Mouse (Mus musculus) retina, postnatal 1 day (tissue): ENCODE measurements at regions not wholly inside any gene's neighbourhood (a gene's known extent, or its start where the extent isn't known, plus 50 kb on each side); places are given as distances from the start of the nearest gene placed in this dataset.

ENCODE experiments used
- DNase-seq: peaks from one replicate; pipeline ENCODE4 v3.0.0-alpha.2; 2012

DNA sequence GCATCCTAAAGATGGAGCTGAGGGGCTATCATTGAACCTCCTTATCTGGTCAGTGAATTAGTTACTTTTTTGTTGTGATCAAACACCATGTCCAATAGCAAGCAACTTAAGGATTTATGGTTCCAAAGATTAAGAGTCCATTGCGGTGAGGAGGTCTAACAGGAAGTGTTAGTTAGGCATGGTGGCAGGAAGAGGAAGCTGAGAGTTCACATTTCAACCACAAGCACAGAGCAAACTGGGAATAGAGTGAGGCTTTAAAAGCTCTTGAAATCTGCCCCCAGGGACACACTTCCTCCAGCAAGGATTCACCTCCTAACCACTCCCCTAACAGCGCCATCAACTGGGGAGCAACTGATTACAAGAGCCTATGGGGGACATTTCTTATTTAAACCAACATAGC lies 190.9 kb downstream of the Phlda1 start:
- no peak for DNase-seq

DNA sequence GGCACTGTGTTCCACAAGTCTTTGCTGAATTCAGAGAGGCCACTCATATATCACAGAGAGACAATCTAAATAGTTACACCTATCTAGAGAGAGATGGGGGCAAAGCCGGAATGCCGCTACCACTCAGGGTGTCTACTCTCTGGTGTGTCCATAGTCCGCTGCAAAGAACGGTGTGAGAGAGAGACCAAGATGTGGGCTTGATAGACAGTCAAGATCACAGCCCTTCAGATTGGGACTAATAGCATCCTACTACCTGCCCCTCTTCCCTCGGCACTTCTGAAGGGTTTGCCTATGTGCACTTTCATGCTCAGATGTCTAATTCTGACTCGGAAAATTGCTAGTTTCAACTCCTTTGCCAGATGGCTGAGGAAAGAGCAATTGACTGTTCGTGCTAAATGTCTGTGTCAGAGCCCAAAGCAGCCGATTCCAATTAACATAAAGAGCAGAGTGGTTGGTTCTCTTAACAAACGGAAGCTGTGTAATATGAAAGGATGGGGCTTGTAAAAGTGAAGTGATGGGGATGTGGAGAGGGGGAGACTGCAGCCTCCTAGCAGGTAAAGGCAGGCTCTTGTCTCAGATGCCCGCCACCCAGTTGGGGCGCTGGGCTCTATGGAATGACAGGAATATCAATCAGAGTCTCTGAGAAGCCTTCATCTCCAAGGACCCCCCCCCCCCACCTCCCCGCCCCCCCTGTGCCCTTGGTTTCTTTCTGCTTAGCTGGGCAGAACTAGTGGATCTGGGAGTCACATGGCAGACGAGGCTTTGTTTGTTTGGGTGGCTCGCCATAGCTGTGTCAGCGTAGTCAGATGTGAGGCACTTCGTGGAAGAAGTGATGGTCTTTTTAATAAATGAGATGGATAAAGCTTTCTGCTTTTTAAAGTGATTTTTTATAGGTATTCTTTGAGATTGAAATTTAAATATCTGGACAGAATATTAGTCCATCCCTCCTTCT lies 193.7 kb downstream of the Phlda1 start:
- peak; percentile 24 for DNase-seq

DNA sequence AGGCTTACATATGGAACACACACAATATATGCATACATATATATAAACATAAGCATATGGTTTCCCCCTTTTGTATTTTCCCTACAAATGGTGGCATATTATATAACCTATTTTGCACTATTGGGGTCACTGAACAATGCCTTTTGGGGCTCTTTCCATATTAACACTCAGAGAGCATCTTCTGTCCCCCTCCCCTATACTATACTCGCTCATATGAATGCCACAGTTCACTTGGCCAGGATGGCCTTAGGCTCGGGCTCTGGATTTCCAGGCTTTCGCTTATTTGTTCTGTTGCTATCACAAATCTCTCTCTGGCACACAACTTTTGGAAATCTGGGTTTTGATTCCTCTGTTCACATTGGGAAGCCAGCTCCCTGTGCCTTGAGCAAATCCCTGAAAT lies 194.5 kb downstream of the Phlda1 start:
- DNase-seq: peak; percentile 43

DNA sequence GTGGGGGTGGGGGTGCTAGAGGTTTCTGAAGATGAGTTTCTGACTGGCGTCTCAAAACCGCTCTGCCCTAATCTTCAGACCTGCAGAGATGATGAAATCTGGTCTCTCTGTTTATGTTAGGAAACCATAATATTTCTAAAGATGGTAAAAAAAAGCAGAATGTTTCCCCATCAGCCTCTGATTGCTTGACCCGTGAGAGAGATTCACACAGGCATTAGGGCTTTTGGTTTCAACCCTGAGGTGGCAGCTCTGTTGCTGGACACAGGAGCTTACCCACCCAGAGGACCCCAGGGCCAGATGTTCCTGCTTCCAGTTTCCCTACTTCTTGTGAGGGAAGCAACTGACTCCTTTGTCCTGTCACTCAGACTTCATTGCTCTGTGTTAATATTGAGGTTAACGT lies 195.1 kb downstream of the Phlda1 start:
- peak; percentile 34 for DNase-seq

DNA sequence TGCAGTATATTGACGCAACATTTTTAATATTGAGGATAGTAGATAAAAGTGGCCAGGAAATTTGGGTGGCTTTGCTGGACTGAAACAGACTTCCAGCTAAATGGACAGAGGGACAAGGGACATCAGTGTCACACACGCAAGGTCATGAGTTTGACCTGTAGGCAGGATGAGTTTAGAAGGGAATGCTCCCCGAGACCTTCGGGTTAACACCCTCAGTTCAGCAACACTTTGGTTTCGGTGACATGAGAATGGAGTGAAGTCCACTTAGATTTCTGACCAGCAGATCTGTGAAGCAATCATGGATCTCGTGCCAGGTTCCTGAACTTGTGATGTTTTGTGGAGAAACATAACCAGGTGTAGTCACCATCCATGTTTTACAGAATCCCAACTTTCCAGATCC lies 196.3 kb downstream of the Phlda1 start:
- DNase-seq: no peak

DNA sequence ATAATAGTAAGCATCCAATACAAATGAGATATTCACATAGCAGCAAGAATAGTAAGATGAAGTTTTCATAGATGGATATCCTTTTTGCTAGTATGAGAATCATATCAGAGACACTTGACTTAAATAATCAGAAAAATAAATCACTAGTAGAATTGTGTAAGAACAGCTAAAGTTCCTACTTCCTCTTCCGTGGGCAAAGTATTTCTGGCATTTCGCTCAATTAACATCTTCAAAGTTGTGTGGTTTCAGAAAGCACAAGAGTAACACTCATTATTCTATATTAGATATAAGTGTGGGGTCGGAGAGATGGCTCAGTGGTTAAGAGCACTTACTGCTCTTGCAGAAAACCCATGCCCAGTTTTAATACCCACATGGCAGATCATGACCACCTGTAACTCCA lies 197.4 kb downstream of the Phlda1 start:
- DNase-seq: no peak

DNA sequence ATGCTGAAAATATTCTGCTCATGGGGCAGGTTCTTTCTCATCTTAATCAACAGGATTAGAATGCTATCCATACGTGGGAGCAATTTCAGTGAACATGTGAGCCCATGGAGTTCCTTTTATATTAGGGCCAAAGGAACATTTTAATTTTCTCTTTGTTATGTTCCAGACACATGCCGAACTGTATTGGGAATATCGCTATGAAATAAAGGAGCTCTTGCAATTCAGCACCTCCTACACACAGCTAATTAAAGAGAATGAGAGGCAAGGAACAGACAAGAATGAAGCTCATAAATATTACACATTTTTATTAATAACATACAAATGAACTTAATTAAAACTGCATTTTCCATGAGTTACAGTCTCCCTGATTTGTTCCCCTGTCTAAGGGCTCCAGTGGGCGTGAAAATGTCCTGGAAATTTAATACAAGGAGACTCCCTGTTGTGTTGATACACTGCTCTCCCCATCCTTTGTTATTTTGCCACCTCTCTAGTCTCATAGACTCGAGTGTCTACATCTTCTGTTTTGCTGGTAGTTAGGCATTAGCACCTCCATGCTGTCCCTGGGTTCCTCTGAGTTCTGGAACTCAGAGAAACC lies 205.5 kb downstream of the Phlda1 start:
- no peak for DNase-seq

DNA sequence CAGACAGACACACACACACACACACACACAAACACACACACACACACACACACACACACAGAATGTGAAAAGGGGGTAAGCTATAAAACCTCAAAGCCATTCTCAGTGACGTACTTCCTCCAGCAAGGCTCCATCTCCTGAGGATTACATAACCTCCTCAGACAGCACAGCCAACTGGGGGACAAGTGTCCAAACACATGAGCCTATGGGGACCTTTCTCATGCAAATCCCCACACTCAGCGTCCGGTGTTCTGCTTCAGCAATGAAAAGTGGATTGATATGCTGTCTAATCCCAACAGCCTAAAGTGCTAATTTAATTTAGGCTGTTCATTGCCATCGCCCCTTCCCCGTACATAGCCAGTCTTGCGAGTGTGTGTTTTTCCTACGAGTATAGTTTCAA lies 206.9 kb downstream of the Phlda1 start:
- no peak for DNase-seq

DNA sequence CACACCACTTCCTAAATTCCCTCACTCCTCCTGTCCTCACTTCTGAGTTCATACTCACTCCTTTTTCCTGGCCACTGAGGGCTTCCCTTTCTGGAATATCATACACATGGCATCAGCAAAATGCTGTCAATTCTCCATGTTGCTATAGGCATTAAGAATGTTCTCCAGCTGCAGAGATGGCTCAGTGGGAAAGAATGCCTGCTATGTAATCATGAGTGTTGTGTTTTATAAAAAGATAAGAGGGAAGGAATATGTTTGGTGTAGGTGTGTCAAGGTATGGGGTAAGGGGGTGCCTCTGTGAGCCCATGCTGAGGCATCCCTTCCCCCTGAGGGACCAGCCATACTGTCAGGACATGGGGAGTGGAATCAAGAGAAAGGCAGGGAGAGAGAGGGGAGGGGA lies 207.6 kb downstream of the Phlda1 start:
- no peak for DNase-seq

DNA sequence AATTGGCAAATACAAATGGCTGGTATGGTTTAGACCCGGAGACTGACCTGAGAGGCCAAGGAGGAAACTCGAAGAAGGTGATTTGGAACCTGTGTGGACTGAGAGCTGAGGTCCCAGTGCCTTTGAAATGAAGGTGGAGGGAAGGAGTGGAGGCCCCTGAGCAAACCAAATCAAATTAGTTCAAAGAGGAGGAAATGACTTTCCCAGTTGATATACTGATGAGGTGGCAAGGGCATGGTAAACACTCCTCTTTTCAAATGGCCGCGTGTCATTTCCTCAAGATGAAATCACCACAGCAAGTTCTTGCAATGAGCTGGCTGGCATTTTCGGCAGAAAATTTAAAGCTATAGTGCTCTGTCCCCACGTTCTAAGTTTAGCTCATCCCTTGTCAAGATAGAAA lies 209.1 kb downstream of the Phlda1 start:
- no peak for DNase-seq

DNA sequence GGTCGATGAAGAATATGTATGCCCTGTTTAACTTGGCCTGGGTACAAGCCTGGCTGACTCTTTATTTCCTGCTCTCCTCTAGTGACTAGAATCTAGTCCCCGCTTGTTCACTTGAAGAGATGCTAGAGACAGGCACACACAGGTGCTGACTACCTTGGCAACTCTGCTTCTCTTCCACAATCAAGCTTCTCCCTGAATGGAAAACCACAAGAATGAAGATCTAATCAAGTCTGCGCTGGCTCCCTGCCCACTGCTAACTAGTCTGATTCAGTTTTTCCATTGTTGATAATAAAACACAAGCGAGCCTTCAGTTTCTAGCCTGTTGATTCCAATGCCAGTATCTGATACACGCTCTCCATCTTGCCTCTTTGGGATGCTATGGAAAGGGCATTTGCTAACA lies 213.5 kb downstream of the Phlda1 start:
- DNase-seq: no peak

DNA sequence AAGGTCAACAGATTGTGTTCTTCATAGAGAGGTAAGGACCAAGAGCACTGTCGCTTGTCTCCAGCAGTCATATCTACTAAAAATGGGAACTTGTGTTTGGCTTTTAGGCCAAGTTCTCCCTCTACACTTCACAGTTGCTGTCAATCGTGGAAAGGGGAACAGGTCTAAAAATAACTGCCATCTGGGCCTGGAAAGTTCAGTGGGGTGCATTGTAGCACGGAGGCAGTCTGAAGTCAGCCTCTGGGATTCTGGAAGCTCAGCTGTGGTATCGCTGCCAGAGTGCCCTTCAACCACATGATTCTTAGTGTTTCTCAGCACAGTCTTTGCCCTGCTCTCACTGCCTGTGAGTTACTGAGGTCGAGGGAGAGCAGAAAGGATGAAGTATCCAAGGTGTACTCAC lies 215.0 kb downstream of the Phlda1 start:
- DNase-seq: no peak

DNA sequence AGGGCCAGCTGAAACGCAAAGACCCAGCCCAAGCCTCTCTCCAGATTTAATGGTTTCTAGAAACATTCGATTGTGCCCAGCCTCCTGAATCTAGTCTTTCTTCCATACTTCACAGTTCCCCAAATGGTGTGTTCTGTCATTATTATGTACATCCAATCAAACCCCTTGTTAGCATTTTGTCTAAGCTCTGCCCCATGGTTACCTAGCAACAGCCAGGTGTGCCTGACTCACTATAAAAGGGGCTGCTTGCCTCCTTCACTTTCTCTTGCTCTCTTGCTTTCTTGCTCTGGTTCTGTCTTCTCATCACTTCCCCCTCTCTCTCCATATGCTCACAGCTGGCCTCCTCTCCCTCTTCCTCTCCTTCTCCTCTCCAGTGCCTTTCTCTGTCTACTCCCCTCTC lies 217.8 kb downstream of the Phlda1 start:
- no peak for DNase-seq

DNA sequence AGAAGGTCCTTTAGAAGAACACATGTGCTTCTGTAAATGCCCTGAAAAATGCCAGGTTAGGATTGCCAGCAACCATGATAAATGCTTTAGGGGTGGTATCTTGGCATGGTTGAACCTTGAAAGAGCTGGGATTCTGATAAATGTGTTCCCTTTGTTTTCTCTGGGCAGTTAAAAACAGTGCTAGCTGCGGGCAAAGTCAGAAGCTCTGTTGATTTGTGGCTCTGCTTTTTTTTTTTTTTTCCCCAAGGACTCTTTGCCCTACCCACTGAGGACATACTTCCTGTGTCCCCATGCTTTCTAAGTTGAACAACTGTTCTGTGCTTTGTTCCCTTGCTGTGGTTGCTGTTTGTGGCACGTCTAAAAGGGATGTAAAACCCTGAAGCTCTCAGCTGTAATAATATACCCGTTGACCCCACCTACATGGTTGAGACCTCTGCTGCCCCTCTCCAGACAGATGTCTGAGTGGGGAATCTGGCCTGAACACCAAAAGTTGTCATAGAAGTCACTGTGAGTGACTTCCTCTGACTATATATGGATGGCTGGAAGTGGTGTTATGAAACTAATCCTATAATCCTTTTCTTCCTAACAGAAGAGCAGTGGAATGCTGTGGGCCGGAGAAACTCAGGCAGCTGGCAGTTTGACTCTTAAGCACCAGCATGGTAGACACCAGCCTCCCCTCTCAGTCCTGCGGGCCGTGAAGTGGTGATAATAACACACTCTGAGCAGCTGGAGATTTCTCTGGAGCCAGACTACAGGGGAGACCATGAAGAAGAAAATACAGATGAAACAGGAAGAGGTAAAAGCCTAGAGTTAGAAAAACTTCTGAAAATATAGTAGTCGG lies 218.7 kb downstream of the Phlda1 start:
- DNase-seq: no peak

DNA sequence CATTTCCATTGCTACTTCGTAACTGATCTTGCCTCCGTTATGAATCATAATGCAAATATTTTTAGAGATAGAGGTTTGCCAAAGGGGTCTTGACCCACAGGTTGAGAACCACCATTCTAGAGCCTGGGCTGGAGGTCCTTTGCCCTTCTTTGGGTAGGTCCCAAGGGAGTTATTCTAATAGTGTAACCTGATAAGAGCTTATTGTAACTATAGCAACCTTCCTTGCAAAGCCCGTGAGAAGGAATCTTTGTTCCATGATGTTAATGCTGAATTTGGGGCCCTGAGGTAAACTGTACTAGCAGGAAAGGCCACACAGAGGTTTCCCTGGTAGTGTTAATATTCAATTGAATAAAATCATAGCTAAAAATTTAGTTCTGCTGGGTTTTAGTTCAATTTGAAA lies 229.9 kb downstream of the Phlda1 start:
- DNase-seq: no peak

DNA sequence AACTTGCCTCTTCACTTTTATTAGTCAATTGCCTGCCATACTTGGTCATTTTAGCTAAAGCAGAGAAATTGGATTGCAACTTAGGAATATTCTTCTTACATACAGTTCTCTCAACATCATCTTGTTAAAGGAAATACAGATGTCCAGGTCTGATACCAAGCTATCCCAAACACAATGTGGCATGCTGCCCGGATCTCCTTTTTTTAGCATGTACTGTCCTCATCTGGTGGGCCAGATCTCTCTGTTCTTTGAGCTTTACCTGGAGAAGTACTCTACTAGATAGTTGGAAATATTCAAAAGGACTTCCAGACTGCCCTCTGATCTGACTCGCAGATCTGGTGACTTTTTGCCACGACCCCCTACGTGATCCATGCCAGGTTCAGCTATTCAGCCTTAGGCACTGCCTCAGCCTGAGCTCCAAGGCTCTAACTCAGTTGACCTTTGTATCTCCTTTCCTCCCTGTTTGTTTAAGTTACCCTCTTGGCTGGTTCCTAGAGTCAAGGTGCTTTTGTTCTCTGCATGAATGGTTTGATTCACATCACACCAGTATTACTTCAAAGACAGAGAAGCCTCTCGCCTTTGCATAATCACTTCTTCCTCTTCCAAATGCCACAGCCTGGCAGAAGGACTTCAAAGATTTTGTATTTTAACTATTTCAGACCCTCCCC lies 232.9 kb upstream of the Krr1 start:
- DNase-seq: no peak

DNA sequence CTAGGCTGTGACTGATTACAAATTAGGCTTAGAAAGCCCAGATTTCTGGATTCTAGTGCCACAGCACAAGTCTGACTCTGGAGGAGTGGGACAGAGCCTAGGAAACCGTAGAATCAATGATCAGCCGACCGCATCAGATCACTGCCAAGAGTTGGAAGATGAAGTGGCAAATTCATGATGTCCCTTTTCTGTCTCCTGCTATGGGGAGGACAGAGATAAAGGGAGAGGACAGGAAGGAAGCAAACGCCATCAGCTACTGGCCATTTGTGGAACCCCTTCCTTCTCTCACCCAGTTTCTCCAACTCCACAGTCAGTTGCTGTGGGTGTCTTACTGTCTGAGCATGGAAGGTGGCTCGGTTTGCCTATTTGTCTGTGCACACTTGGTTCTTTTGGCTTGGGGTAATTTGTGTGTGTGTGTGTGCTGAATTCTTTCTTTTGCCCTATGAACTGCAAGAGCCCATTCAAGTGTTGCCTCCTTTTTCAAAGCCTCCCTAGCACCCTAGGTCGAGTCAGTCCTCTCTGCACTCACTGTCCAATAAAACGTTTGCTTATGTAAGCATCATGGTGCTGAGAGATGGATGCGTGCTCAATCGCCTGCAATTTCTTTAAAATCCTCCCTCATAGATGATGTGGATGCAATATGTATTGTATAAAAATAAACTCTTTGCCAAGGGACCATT lies 231.7 kb upstream of the Krr1 start:
- no peak for DNase-seq

DNA sequence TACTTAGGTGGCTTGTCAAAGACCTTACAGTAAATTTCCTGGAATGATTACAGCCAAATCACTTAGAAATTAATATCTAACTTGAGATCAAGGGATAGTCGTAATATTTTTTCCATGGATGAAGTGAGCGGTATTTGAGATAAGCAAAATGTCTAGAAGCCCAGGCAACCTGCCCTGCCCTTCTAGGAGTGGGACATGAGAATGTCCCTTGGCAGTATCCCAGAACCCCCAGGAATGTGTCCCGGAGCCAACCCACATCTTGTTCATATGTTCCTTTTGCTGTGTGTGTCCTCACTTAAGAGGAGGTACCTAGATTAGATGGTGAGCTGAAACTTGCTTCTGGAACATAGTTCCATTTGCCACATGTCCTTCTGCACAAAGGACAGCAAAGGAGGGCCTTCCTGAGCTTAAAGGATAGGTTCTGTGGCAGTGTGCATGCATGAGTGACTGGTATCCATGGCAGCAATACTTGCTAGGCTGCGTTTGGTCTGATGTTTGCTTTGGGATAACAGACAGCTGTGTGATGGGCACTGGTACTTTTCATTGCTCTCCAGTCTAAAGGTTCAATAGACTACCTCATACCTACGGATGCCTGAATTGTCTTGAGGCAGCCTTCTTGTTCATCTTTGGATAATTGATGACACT lies 231.0 kb upstream of the Krr1 start:
- DNase-seq: no peak

DNA sequence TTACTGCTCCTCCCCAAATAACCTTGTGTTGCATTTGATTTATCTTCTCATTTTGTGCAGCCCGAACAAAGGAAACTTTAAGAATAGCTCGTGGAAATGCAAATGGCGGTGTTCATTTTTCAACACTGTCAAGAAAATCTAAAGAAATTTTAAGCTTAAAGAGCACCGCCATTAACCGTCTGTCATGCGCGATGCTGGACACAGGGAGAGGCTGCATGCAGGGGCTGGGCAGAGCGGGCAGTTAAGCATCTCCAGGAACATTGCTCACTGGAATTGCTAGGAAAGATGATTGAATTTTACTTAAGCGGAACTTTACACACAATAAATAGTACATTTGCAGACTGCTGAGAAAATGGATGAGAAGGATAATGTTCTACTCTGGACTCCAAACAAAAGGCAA lies 229.2 kb upstream of the Krr1 start:
- DNase-seq: no peak

DNA sequence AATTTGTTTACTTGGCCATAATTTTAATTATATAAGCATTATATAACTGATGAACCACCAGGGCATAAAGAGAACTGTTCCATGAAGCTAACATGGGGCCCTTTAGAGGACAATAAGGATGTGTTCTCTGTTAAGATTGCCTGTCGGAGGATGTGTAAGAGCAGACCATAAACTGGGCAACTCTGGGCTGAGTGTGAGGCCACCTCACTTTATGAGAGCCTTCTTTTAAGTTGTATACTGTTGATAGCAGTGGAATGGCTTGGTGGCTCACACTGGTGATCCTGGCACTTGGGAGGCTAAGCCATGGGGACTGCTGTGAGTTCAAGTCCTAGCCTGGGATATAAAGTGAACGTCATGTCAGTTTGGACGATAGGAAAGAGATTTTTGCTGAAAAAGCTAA lies 227.3 kb upstream of the Krr1 start:
- no peak for DNase-seq

DNA sequence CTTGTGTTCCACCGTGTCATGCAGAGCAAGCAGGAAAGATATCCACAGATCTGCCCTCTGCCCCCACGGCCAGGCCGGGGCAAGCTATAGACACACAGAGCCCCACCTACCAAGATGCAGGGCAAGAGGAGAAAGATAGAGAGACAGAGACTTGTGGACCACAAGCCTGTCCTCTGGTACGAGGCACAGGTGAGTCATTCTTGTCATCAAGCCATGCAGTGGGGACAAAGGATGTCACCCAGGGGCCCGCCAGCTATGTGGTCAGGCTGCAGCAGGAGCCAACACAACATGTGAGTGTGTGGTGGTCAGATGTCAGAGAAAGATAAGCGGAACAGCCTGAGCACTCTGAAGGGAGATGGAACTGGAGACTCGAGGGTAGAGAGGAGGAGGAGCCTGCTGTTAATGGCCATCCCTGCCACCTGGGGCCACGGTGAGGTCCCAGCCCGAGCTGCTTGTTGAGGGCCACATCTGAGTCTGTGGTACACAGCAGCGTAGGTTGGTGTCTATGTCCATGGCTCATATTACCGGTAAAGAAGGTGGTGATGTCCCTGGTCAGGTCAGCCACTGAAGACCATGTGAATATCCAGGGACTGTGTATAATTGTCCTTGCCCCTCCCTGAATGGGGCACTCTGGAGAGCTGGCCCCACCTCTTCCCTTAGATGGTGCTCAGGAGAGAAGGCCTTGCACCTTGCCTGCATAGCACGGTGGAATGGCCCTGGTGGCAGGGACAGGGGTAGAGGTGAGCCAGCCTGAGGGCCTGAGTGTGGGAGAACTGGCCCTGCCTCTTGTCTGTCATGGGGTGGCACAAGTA lies 226.2 kb upstream of the Krr1 start:
- DNase-seq: no peak
